Mouse (Mus musculus): ENCODE measurements around the gene Wipf2.

Wipf2 gene

GRCm38 (mm10) chr11:98943741-98944461, 80.5 kb downstream of the Wipf2 start:
- no peak for DNase-seq (ENCODE audit: low spot score)

GRCm38 (mm10) chr11:98944897-98945604, 81.6 kb downstream of the Wipf2 start:
- no peak for DNase-seq (ENCODE audit: low spot score)

- DNase-seq (ENCODE audit: low spot score): peak; percentile 77
Observed at GRCm38 (mm10) chr11:98945605-98945977, 82.2 kb downstream of the Wipf2 start.

DNA sequence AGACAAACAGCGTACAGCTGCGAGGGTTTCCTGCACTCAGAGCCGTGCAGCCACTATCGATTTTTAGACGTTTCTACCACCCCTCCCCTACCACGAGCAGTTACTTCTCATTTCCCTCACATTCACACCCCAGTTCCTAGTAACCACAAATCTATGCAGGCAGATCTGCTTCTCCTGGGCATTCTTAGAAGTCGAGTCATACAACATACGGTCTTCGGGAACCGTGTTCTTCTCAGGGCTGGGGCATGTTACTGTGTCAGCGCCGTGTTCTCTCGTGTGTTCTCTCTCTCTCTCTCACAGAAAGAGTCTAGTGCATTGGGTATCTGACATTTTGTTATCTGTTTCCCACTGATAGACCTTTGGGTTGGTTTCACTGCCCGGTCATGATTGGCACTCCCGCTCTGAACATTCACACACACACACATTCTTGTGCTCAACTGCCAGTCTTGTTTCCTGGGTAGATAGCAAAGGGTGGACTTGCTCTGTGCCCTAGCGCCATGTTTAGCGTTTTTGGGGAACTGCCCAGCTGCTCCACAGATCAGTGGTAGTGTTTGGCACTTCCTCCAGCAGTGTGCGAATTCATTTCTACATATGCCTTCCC, 84.6 kb downstream of the Wipf2 start:
- DNase-seq (ENCODE audit: low spot score): no peak

DNA sequence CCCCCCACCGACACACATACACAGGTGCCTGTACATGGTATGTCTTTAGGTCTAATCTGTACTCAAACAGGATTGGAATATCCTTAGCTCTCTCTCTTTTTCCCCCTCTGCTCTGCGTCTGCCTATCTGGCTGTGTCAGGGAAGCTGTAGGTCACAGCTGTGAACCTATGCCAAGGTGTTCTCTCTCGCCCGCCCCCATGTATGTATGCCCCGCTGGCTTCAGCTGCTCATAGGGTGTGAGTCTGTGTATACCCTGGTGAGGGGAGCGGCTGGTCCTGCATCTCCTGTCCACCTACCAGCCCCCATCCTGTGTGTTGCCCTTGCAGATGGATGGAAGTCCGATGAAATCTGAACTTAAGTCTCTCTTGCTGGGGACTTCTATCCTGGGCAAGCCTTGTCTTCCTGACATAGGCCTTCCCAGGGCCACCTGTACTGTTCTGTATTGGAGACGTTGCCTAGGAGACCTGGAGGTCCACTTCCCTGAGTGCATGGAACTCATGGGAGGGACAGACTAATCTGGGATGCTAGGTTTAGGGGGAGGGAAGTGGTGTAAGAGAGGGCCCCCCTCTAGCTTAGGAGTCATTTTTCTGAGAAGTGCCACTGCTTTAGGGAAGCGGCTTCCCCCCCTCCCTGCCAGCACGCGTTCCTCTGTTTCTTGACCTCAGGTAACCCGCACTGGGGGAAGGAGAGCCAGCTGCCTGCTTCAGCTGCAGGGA, 86.0 kb downstream of the Wipf2 start:
- no peak for DNase-seq (ENCODE audit: low spot score)

GRCm38 (mm10) chr11:98949958-98950460, 86.6 kb downstream of the Wipf2 start:
- DNase-seq (ENCODE audit: low spot score): peak; percentile 73

GRCm38 (mm10) chr11:98950484-98950883, 87.0 kb downstream of the Wipf2 start:
- no peak for DNase-seq (ENCODE audit: low spot score)

GRCm38 (mm10) chr11:98951026-98951906, 87.8 kb downstream of the Wipf2 start:
- DNase-seq (ENCODE audit: low spot score): peak; percentile 92

DNA sequence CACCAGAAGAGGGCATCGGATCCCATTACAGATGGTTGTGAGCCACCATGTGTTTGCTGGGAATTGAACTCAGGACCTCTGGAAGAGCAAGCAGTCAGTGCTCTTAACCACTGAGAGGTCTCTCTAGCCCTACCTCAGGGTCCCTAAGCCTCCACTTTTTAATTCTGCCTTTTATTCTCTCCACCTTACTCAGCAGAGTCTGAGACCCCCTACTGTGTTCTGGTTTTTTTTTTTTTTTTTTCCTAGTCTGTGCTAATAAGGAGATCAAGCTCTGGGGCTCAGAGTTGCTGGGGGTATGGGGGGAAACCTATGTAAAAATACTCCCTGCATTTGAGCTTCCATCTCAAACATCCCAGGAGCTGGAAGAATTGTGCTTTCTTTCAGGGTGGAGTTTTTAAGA, 88.7 kb downstream of the Wipf2 start:
- no peak for DNase-seq (ENCODE audit: low spot score)

GRCm38 (mm10) chr11:98952736-98953135, 89.3 kb downstream of the Wipf2 start:
- no peak for DNase-seq (ENCODE audit: low spot score)

- no peak for DNase-seq (ENCODE audit: low spot score)
Observed at GRCm38 (mm10) chr11:98953361-98953760, 89.9 kb downstream of the Wipf2 start.

DNA sequence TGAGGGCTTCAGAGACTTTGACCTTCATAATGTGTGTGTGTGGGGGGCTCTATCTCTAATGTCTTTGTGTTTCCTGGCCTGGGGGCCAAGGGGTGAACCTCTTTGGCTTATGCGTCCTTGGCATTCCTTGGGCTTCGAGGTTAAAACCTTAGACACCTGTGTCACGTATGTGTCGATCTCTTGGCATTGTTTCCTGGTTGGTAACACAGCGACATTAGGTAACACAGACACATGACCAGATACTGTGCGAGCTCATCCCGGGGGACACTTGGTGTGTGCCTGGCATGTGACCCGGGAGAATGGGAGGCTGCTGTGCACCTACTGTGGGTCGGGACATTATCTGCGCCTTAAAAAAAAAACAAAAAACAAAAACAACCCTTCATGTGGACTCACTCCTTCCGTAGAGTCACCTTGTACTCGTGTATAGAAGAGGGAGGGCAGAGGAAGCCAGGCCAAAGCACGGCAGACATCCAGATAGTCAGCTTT, 90.4 kb downstream of the Wipf2 start:
- no peak for DNase-seq (ENCODE audit: low spot score)

DNA sequence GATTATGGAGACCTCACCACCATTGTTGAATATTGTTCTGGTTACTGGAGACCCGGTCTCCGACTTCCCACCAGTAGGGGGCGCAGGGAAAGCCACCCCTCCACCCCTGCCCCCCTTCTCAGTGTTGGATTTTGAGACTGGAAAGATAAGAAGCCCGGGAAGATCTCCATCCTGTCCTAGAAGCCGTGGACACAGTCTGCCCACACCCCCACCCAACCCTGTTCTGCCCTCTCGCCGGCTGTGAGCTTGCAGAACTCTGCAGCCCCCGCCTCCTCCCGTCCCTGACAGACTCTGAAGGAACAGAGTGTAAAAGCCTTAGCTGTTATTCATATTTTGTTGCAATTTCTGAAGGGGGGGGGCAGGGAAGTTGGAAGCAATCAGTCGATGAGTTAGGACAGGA, 90.9 kb downstream of the Wipf2 start:
- peak; percentile 96 for DNase-seq (ENCODE audit: low spot score)
